Mouse (Mus musculus) heart, postnatal 14 days (tissue): ENCODE data around the gene Hibch. TPM values are rescaled to one million over a fixed set of nuclear protein-coding genes. Genes with fewer than 3 reads are reported as not detected.
"Not testable (repeated sequence)": the region's sequence is repeated elsewhere in the genome, so short reads cannot be mapped to it uniquely, and the experiment has no call there.

ENCODE experiments used
- DNase-seq, 2 experiments: peaks; one replicate each; pipeline ENCODE4 v3.0.0; 2021 to 2022
- intact Hi-C: fragments of 180-260 bp; cut with DNase I; formaldehyde crosslinking; loops from one replicate; pipeline ENCODE4 v1.15.1; 2025
- long read RNA-seq, 2 experiments: library from polyadenylated mRNA; stranded (forward); transcript quantifications; one replicate each; pipeline ENCODE4 v2.0.0; 2021
- total RNA-seq, 2 experiments: library from RNA; stranded (reverse); gene quantifications; 2 replicates each; pipeline ENCODE4 v1.2.3; 2021

The Hibch gene
- 10 to 100 TPM; 69.5 to 74.9 TPM for total RNA-seq
- long read RNA-seq, experiment 1, transcript Hibch-201 (14 exons, 1,830 nt): major isoform, 93 of 97 reads
- long read RNA-seq, experiment 1, partial matches to known transcripts: 0 of 97 reads
- long read RNA-seq, experiment 1, other reads (novel, unspliced or antisense): 4 of 97 reads
- long read RNA-seq, experiment 2, transcript Hibch-201 (14 exons, 1,830 nt): major isoform, 77 of 80 reads
- long read RNA-seq, experiment 2, partial matches to known transcripts: 1 of 80 reads
- long read RNA-seq, experiment 2, other reads (novel, unspliced or antisense): 2 of 80 reads

- DNase-seq: peak; percentile 97 to 98
- intact Hi-C loops: loop anchor here (1.0 kb wide), 1 partner anchor 28 kb away; the partner anchor contains the start of gene Inpp1
These were observed at the start of gene Hibch for GRCm38 (mm10) chr1:52844782-52845665. Gene Hibch, plus strand, starts transcription at chr1:52844929.

GRCm38 (mm10) chr1:52795927-52796326, 48.8 kb upstream of the Hibch start:
- no peak for DNase-seq
- intact Hi-C loops: no loop called here

GRCm38 (mm10) chr1:52799056-52799726, 45.5 kb upstream of the Hibch start:
- DNase-seq: peak; percentile 16 to 23
- intact Hi-C loops: no loop called here

- intact Hi-C loops: loop anchor here (2.0 kb wide), 1 partner anchor 17 kb away; the partner anchor contains the start of gene Inpp1
- no peak for DNase-seq
These were observed 45.0 kb upstream of the Hibch start for GRCm38 (mm10) chr1:52799772-52800171.

- intact Hi-C loops: loop anchor here (2.0 kb wide), 1 partner anchor 16 kb away; the partner anchor contains the start of gene Inpp1
- DNase-seq: peak in 1 of 2 experiments; percentile 9
These were observed 44.4 kb upstream of the Hibch start for GRCm38 (mm10) chr1:52800340-52800740.

- intact Hi-C loops: loop anchor here (2.0 kb wide), 1 partner anchor 15 kb away; the partner anchor contains the start of gene Inpp1
- DNase-seq: no peak
These were observed 43.1 kb upstream of the Hibch start for GRCm38 (mm10) chr1:52801651-52802050.

GRCm38 (mm10) chr1:52802406-52802975, 42.2 kb upstream of the Hibch start:
- intact Hi-C loops: no loop called here
- DNase-seq: no peak

- no peak for DNase-seq
- intact Hi-C loops: no loop called here
These were observed 39.7 kb upstream of the Hibch start for GRCm38 (mm10) chr1:52805041-52805440.

GRCm38 (mm10) chr1:52808456-52808855, 36.3 kb upstream of the Hibch start:
- intact Hi-C loops: no loop called here
- no peak for DNase-seq

- intact Hi-C loops: loop anchor here (2.0 kb wide), 2 partner anchors 16 to 68 kb away; no protein-coding TSS in a partner anchor
- DNase-seq: peak; percentile 11 to 25
These were observed 28.4 kb upstream of the Hibch start for GRCm38 (mm10) chr1:52816232-52816891.

- intact Hi-C loops: loop anchor here (1.0 to 2.0 kb wide), 3 partner anchors 16 to 68 kb away; partner anchors contain the start of gene Hibch
- peak; percentile 87 to 89 for DNase-seq
These were observed 27.6 kb upstream of the Hibch start, which contains the start of gene Inpp1 for GRCm38 (mm10) chr1:52816910-52817812. Gene Inpp1, minus strand, starts transcription at chr1:52817688.

GRCm38 (mm10) chr1:52817813-52818147, 26.9 kb upstream of the Hibch start:
- no peak for DNase-seq
- intact Hi-C loops: loop anchor here (1.0 to 2.0 kb wide), 3 partner anchors 17 to 69 kb away; partner anchors contain the start of gene Hibch

GRCm38 (mm10) chr1:52839099-52839498, 5.6 kb upstream of the Hibch start:
- intact Hi-C loops: no loop called here
- no peak for DNase-seq

GRCm38 (mm10) chr1:52844354-52844753, 375 bp upstream of the Hibch start:
- no peak for DNase-seq
- intact Hi-C loops: loop anchor here (1.0 kb wide), 1 partner anchor 27 kb away; the partner anchor contains the start of gene Inpp1

GRCm38 (mm10) chr1:52846556-52846955, 1.8 kb downstream of the Hibch start:
- intact Hi-C loops: no loop called here
- no peak for DNase-seq

- intact Hi-C loops: no loop called here
- DNase-seq: no peak
These were observed 4.7 kb downstream of the Hibch start for GRCm38 (mm10) chr1:52849422-52849821.

- DNase-seq: peak in 1 of 2 experiments; percentile 47
- intact Hi-C loops: not testable (repeated sequence)
These were observed 9.3 kb downstream of the Hibch start for GRCm38 (mm10) chr1:52854029-52854428.

GRCm38 (mm10) chr1:52855904-52856601, 11.3 kb downstream of the Hibch start:
- intact Hi-C loops: loop anchor here (2.0 kb wide), 1 partner anchor 207 kb away; no protein-coding TSS in a partner anchor
- DNase-seq: no peak
